Mouse (Mus musculus): ENCODE results near the gene Nampt.

DNA sequence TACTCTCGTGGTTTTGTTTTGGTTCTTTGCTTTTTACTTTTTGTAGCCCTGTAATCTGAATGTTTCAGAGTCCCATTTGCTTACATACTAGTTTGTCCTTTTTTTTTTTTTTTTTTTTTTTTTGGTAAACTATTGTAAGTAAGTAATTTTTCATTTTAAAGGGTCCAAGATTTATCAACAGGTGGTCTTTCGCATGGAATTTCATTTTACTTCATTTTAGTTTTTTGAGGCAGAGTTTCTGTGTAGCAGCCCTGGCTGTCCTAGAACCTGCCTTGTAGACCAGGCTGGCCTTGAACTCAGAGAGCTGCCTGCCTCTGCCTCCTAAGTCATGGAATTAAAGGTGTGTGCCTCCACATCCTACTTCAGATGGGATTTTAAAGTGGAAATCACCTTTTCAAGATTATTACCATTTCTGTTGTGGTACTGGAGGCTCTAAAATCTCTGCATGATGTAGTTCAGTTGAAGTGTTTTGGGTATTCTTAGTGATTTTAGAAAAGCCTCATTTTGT is 2.2 kb downstream of the Nampt start:
- TF ChIP-seq CTCF (IDR thresholded peaks at IDR 0.05; ENCODE audit: borderline replicate concordance, insufficient read depth, low read length) (no peak), POLR2A (IDR thresholded peaks at IDR 0.05; ENCODE audit: low read depth, low read length) (no peak)

Data from embryonic fibroblast, embryonic 13.5 days (primary cell).